Mouse (Mus musculus): ENCODE measurements at regions not wholly inside any gene's neighbourhood (a gene's known extent, or its start where the extent isn't known, plus 50 kb on each side); places are given as distances from the start of the nearest gene placed in this dataset.
A peak's percentile ranks its signal among the peaks of the same experiment; 100 is the strongest.

DNA sequence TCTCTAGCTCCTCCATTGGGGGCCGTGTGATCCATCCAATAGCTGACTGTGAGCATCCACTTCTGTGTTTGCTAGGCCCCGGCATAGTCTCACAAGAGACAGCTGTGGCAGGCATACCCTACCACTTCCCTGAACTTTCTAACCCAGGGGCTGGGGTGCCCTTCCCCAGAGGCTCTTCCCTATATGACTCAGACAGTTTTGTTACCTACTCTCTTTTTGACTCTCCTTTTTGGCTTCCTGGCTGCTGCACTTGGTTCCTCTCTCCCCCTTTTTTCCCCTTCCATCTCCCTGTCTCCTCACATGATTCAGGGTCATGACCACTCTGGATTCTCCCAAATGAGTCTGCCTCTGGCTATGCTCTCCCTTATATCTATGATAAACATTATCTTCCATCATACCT lies 223.8 kb downstream of the Papss1 start:
- no peak overlapping the region for H3K27ac ChIP-seq (ENCODE audit: low read depth, low read length)
- H3K4me3 ChIP-seq (ENCODE audit: low read depth, low read length), result no peak overlapping the region
- no peaks in the 10 kb centered on the region for H3K4me1 ChIP-seq (ENCODE audit: control insufficient read depth, insufficient read depth, low read length)
- no peak overlapping the region for H3K4me2 ChIP-seq (ENCODE audit: low read depth)
- no peak for ATAC-seq (ENCODE audit: insufficient read depth, low FRiP score, low TSS enrichment)
- no peaks in the 10 kb centered on the region for H3K9me3 ChIP-seq (ENCODE audit: control insufficient read depth, low read length)
- H3K36me3 ChIP-seq (ENCODE audit: control insufficient read depth, insufficient read depth, low read length), result no peaks in the 10 kb centered on the region
- 67% methylated on average over 1 of the region's 2 CpGs for WGBS
- no peak for DNase-seq (ENCODE audit: low spot score)
- no peaks in the 10 kb centered on the region for H3K27me3 ChIP-seq (ENCODE audit: control insufficient read depth, insufficient read depth, low read length)
- H3K9ac ChIP-seq (ENCODE audit: low read length), result no peak overlapping the region

DNA sequence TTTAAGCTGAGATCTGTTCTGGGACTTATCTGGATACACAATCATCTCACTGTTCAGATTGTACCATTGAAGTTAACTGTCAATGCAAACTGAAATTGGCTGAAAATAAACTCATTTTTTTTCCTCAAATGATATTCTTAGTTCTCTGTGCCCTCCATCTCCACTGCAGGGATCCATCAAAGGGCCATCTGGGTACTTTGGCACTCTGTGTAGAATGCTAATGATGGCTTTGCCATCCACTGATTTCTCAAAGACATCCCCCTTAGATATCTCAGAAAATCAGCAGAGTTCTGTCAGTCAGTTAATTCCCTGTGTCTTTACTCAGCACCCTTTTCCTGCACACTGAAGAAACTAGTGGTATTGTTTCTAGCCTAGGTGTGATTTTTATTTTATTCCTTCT lies 224.6 kb downstream of the Papss1 start:
- H3K27me3 ChIP-seq (ENCODE audit: control insufficient read depth, insufficient read depth, low read length), result no peaks in the 10 kb centered on the region
- no peak overlapping the region for H3K9ac ChIP-seq (ENCODE audit: low read length)
- no peak overlapping the region for H3K4me3 ChIP-seq (ENCODE audit: low read depth, low read length)
- DNase-seq (ENCODE audit: low spot score) (no peak), ATAC-seq (ENCODE audit: insufficient read depth, low FRiP score, low TSS enrichment) (no peak)
- H3K4me1 ChIP-seq (ENCODE audit: control insufficient read depth, insufficient read depth, low read length), result no peaks in the 10 kb centered on the region
- no peaks in the 10 kb centered on the region for H3K36me3 ChIP-seq (ENCODE audit: control insufficient read depth, insufficient read depth, low read length)
- no peak overlapping the region for H3K27ac ChIP-seq (ENCODE audit: low read depth, low read length)
- no peaks in the 10 kb centered on the region for H3K9me3 ChIP-seq (ENCODE audit: control insufficient read depth, low read length)
- no peak overlapping the region for H3K4me2 ChIP-seq (ENCODE audit: low read depth)

DNA sequence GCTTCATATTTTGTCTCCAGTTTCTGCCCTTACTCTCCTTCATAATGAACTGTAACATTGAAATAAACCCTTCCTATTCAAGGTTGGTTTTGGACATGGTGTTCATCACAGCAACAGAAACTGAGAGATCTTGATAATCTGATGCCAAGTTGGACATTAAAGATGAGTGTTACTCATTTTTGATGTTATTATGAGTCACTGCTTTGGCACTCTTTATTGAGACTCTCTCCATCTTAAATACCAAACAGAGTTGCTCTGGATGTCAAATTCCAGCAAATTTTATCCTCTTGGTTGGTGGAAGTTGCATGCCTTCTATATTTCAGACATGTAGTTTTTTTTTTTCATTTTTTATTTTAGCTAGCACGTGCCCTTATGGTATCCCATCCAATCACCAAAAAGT lies 229.5 kb downstream of the Papss1 start:
- Histone ChIP-seq H3K36me3 (ENCODE audit: control insufficient read depth, insufficient read depth, low read length) (no peaks in the 10 kb centered on the region), H3K9me3 (ENCODE audit: control insufficient read depth, low read length) (no peaks in the 10 kb centered on the region)

DNA sequence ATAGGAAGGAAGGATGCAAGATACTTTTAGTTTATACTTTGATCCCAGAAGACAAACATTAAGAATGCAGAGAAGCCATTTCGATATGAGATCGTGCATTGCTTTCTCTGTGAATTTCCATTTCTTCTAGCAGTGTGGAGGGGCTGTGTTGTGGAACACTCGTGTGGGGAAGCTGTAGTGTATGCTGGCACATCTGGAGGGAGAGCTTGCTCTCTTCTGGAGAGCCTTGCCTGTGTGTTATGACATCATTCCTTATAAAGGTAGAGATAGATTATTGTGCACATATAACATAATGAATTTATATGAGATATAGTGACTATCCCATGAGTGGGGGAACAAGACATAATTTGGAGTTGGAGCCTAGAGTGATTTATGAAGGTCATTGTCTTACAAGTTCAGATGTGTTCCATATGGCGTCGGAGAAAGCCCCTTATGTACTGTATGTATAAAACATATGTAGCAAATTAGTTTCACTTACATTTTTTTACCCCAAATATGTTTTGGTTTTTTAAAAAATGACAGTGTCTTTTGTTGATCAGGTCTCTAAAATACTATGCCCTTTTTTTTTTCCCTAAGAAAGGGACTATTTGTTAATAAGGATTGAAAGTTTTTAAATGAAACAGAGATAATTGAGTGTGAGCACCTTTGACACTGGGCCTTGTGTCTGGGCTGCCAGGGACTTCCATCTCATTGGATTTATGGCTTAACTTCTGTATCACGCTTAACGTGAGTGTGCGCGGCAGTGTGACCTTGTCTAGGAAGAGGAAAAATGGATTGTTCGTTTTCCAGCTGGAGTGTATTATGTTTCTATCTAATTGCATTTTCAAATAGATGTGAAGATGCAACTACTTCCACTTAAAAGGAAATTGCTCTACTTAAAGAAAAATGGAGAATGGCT lies 230.8 kb downstream of the Papss1 start:
- Histone ChIP-seq H3K36me3 (ENCODE audit: control insufficient read depth, insufficient read depth, low read length) (no peaks in the 10 kb centered on the region), H3K27ac (ENCODE audit: low read depth, low read length) (no peak overlapping the region), H3K4me3 (ENCODE audit: low read depth, low read length) (no peak overlapping the region), H3K4me2 (ENCODE audit: low read depth) (no peak overlapping the region), H3K27me3 (ENCODE audit: control insufficient read depth, insufficient read depth, low read length) (no peaks in the 10 kb centered on the region), H3K9ac (ENCODE audit: low read length) (no peak overlapping the region), H3K4me1 (ENCODE audit: control insufficient read depth, insufficient read depth, low read length) (no peaks in the 10 kb centered on the region), H3K9me3 (ENCODE audit: control insufficient read depth, low read length) (no peaks in the 10 kb centered on the region)
- peak; percentile 20 for DNase-seq (ENCODE audit: low spot score)
- 44% methylated on average over 10 of the region's 10 CpGs for WGBS
- ATAC-seq (ENCODE audit: insufficient read depth, low FRiP score, low TSS enrichment), result no peak

More for the DNA sequence above, 229.5 kb downstream of the Papss1 start:
- Histone ChIP-seq H3K27me3 (ENCODE audit: control insufficient read depth, insufficient read depth, low read length) (no peaks in the 10 kb centered on the region), H3K4me3 (ENCODE audit: low read depth, low read length) (no peak overlapping the region), H3K9ac (ENCODE audit: low read length) (no peak overlapping the region), H3K4me2 (ENCODE audit: low read depth) (no peak overlapping the region), H3K27ac (ENCODE audit: low read depth, low read length) (no peak overlapping the region), H3K4me1 (ENCODE audit: control insufficient read depth, insufficient read depth, low read length) (no peaks in the 10 kb centered on the region)
- ATAC-seq (ENCODE audit: insufficient read depth, low FRiP score, low TSS enrichment), result no peak
- no peak for DNase-seq (ENCODE audit: low spot score)
- WGBS, result 79% methylated on average over 1 of the region's 1 CpGs

DNA sequence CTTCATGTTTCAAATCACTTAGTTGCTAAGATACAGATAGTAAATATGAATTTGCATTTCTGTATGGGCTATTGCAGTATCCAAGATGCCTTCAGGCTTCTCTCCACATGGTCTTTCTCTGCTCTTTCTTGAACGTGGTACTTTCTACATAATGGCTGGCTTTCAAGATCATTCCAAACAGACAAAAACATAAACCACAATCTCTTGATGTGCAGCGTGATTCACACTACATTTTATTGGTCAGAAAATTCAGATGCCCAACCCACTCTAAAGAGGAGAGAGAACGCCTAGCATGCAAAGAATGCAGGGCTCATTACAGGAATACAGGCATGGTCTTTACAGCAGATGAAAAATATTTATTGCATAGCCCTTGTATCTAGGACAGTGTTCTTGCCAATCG lies 235.2 kb downstream of the Papss1 start:
- Histone ChIP-seq H3K27me3 (ENCODE audit: control insufficient read depth, insufficient read depth, low read length) (no peaks in the 10 kb centered on the region), H3K4me3 (ENCODE audit: low read depth, low read length) (no peak overlapping the region), H3K9ac (ENCODE audit: low read length) (no peak overlapping the region), H3K9me3 (ENCODE audit: control insufficient read depth, low read length) (no peaks in the 10 kb centered on the region), H3K36me3 (ENCODE audit: control insufficient read depth, insufficient read depth, low read length) (no peaks in the 10 kb centered on the region), H3K4me1 (ENCODE audit: control insufficient read depth, insufficient read depth, low read length) (no peaks in the 10 kb centered on the region), H3K27ac (ENCODE audit: low read depth, low read length) (no peak overlapping the region), H3K4me2 (ENCODE audit: low read depth) (no peak overlapping the region)
- whole genome bisulfite sequencing, result 86% methylated on average over 4 of the region's 4 CpGs
- no peak for DNase-seq (ENCODE audit: low spot score)
- no peak for ATAC-seq (ENCODE audit: insufficient read depth, low FRiP score, low TSS enrichment)

DNA sequence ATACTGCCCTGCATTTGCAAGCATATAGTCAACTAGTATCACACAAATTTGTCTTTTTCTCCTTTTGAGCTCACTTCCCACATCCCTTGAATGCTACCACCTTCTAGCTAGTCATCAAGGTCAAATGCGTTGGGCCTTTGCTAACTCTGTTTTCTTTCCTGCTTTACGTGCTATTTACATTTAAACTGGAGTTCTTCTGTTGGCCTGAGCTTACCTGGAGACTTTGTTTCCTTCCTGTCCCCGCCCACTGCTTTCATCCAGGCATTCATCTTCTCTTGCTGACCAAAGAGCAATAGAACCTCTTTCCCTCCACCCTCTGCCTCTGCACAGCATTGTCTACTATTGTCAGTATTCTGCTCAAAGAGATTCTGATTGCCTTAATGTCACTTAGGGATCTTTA lies 237.0 kb downstream of the Papss1 start:
- no peak for DNase-seq (ENCODE audit: low spot score)
- ATAC-seq (ENCODE audit: insufficient read depth, low FRiP score, low TSS enrichment), result no peak
- 80% methylated on average over 3 of the region's 3 CpGs for WGBS
- Histone ChIP-seq H3K4me2 (ENCODE audit: low read depth) (no peak overlapping the region), H3K9ac (ENCODE audit: low read length) (no peak overlapping the region), H3K36me3 (ENCODE audit: control insufficient read depth, insufficient read depth, low read length) (no peaks in the 10 kb centered on the region), H3K27ac (ENCODE audit: low read depth, low read length) (no peak overlapping the region), H3K9me3 (ENCODE audit: control insufficient read depth, low read length) (no peaks in the 10 kb centered on the region), H3K4me1 (ENCODE audit: control insufficient read depth, insufficient read depth, low read length) (no peaks in the 10 kb centered on the region), H3K4me3 (ENCODE audit: low read depth, low read length) (no peak overlapping the region), H3K27me3 (ENCODE audit: control insufficient read depth, insufficient read depth, low read length) (no peaks in the 10 kb centered on the region)

DNA sequence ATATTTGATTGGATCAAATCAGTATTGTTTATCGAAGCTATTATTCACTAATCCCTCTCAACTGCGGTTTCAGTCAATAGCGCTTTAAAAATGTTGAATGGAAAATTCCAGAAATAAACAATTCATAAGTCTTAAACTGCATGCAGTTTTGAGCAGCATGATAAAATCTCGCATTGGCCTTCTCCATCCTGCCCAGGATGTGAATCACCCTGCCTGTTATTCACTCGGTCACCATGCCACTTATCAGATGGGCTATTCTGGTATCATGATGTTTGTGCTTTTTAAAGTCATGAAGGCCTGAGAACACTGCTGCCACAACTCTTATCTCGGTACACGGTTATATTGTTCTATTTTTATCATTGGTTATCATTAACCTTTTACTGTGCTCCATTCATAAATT lies 238.3 kb downstream of the Papss1 start:
- Histone ChIP-seq H3K36me3 (ENCODE audit: control insufficient read depth, insufficient read depth, low read length) (no peaks in the 10 kb centered on the region), H3K9me3 (ENCODE audit: control insufficient read depth, low read length) (no peaks in the 10 kb centered on the region), H3K27me3 (ENCODE audit: control insufficient read depth, insufficient read depth, low read length) (no peaks in the 10 kb centered on the region), H3K4me2 (ENCODE audit: low read depth) (no peak overlapping the region), H3K4me3 (ENCODE audit: low read depth, low read length) (no peak overlapping the region), H3K4me1 (ENCODE audit: control insufficient read depth, insufficient read depth, low read length) (no peaks in the 10 kb centered on the region), H3K9ac (ENCODE audit: low read length) (no peak overlapping the region), H3K27ac (ENCODE audit: low read depth, low read length) (no peak overlapping the region)
- no peak for ATAC-seq (ENCODE audit: insufficient read depth, low FRiP score, low TSS enrichment)
- DNase-seq (ENCODE audit: low spot score), result no peak
- WGBS, result 92% methylated on average over 7 of the region's 7 CpGs

DNA sequence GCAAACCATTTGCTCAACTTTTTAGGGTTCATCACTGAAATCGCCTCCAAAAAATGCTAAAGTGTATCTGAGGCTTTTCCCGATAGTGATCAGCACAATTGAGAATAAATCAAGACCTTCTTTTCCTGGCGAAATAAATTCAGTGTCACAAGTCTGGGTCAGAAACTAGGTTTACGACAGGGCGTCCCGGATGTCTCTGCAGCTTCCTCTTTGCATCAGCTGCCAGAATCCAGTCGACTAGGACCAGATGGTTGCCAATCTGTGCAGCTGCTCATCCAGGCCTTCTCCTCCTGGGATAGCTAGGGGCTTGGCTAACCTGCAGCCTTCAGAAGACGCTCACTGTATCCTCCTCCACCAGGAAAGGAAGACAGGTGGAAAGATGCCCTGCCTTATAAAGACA lies 243.6 kb downstream of the Papss1 start:
- no peak for ATAC-seq (ENCODE audit: insufficient read depth, low FRiP score, low TSS enrichment)

DNA sequence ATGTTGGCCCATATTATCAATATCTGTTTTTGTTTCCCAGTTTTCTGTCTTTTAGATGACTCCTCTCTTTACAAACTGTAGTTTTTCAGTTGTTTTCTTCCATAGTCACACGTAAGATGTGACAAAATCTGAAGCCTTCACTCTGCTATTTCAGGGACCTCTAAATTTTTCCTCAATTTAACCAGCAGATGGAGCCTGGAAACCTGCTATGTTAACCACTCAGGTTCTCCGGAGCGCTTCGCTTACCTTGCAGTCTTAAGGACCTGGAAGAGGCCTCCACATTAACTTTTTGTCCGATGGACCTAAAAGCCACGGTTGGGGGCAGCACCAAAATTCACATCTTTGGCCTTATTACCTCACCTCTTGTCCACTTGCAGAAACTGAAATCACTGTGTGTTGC lies 248.4 kb downstream of the Papss1 start:
- H3K4me1 ChIP-seq (ENCODE audit: control insufficient read depth, insufficient read depth, low read length), result no peaks in the 10 kb centered on the region
- no peak for ATAC-seq (ENCODE audit: insufficient read depth, low FRiP score, low TSS enrichment)
- H3K36me3 ChIP-seq (ENCODE audit: control insufficient read depth, insufficient read depth, low read length), result no peaks in the 10 kb centered on the region
- H3K4me3 ChIP-seq (ENCODE audit: low read depth, low read length), result no peak overlapping the region
- H3K27ac ChIP-seq (ENCODE audit: low read depth, low read length), result no peak overlapping the region
- H3K4me2 ChIP-seq (ENCODE audit: low read depth), result no peak overlapping the region
- DNase-seq (ENCODE audit: low spot score), result no peak
- H3K9ac ChIP-seq (ENCODE audit: low read length), result no peak overlapping the region
- H3K27me3 ChIP-seq (ENCODE audit: control insufficient read depth, insufficient read depth, low read length), result no peaks in the 10 kb centered on the region
- WGBS, result 64% methylated on average over 6 of the region's 6 CpGs
- H3K9me3 ChIP-seq (ENCODE audit: control insufficient read depth, low read length), result no peaks in the 10 kb centered on the region

More for the DNA sequence above, 243.6 kb downstream of the Papss1 start:
- H3K36me3 ChIP-seq (ENCODE audit: control insufficient read depth, insufficient read depth, low read length), result no peaks in the 10 kb centered on the region
- no peak overlapping the region for H3K9ac ChIP-seq (ENCODE audit: low read length)
- H3K27ac ChIP-seq (ENCODE audit: low read depth, low read length), result no peak overlapping the region
- no peak overlapping the region for H3K4me3 ChIP-seq (ENCODE audit: low read depth, low read length)
- no peaks in the 10 kb centered on the region for H3K27me3 ChIP-seq (ENCODE audit: control insufficient read depth, insufficient read depth, low read length)
- WGBS, result 75% methylated on average over 8 of the region's 8 CpGs
- no peak overlapping the region for H3K4me2 ChIP-seq (ENCODE audit: low read depth)
- DNase-seq (ENCODE audit: low spot score), result no peak
- no peaks in the 10 kb centered on the region for H3K9me3 ChIP-seq (ENCODE audit: control insufficient read depth, low read length)
- no peaks in the 10 kb centered on the region for H3K4me1 ChIP-seq (ENCODE audit: control insufficient read depth, insufficient read depth, low read length)
